Mouse (Mus musculus): ENCODE data around the gene Maneal.
A peak's percentile ranks its signal among the peaks of the same experiment; 100 is the strongest.

Gene Maneal

DNA sequence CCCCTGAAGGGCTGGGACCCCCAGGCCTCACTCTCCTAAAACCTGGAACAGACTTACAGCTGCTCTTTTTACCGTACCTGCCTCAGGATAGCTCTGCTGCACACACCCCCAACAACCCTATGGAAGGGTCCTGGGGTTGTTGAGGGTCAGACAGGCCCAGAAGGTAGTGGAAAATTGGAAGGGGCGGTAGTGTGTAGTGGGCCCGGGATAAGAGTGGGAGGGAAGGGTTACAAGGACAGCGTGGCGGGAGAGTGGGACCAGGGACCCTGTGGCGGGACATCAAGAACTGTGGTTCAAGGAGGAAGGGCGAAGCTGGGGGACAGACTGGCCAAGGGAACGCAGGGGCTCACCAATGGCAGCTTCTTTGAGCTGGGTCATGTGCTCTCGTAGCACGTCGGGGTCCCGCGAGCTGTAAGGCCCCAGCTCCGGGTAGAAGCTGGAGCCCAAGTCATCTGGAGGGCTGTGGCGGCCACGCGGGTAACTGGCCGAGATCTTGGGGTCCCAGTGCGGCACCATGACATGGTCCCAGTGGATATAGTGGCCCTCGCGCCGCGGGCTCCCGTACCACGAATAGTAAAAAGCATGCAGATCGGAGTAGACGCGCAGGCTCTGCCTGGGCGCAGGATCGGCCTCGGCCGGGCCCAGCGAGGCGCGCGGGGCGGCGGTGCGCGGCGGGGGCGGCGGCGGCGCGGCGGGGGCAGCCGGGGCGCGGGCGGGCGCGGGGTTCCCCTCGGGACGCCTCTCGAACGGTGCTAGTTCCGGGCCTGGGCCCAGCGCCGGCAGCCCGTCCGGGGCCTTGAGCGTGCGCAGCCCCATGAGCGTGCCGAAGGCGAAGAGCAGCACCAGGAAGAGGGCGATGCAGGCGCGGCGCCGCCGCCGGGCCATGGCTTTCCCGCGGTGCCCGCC is at the start of gene Maneal:
TSS of gene Maneal (minus strand) at position 889 of the 906 bp plus-strand sequence.
- no peak for DNase-seq (ENCODE audit: low read depth)

DNA sequence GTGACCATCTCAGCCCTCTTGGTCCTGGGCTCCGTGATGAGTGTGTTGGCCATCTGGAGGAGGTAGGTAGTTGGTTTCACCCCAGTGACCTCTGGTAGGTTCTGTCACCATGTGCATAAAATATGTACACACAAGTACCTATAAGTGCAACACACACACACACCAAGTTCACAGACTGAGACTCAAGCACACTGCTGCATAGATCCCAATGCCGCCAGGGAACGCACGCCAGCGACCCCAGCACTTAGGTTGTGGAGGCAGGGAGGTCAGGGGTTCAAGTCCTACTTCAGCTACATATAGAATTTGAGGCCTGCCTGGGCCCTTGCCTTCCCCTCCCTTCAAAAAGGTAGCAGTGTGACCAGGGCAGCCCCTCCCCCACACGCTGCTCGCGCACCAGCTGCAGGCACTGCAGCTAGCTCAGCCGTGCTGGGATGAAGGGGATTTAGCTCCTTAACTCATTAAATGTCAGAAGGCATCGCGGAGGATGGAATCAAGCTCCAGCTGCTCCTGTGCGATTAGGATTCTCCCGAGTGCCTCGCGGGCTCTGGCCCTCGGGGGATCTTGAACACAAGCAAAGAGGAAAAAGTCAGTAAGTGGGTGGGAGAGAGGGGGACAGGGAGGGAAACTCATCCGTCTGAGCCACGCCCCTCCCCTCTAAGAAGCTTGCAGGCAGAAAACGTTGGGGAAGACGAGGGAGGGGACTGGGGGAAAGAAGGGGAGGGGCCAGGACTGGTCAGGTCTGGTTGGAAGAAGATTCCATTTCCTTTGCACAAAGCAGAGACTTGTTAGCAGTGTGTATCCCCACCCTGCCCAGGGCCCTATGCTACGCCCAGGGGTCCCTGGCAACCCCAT is 44.2 kb upstream of the Maneal start:
- DNase-seq (ENCODE audit: low read depth): no peak

DNA sequence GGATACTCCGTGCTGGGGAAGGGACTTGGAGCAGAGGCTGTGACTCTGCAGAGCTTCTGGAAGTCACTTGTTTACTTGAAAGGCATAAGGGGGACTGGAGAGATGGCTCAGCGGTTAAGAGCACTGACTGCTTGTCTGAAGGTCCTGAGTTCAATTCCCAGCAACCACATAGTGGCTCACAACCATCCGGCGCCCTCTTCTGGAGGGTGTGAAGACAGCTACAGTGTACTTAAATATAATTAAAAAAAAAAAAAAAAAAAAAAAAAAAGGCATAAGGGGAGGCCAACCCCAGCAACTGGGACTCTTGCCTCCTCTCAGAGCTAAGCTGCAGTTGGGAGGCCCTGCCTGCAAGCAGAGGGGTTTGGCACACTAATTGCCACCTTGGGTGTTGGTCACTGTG is 43.4 kb upstream of the Maneal start:
- DNase-seq (ENCODE audit: low read depth): peak; percentile 15

DNA sequence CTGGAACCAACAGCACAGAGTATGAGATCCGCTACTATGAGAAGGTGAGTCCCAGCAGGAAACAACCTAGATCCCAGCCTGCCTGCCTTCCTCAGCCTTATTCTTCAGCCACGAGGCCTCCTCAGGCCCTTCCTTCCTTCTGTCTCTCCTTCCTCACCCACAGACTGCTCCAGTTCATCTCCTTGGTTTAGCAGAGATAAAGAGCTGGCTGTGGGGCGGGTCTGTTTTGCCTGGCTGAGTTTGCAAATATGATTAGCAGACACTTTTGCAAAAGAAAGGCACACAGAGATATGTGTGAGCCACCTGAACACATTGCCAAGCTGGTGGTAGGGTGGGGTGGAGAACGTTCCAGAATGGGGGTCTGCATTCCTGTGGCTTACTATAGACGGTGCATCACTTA is 37.9 kb upstream of the Maneal start:
- no peak for DNase-seq (ENCODE audit: low read depth)

DNA sequence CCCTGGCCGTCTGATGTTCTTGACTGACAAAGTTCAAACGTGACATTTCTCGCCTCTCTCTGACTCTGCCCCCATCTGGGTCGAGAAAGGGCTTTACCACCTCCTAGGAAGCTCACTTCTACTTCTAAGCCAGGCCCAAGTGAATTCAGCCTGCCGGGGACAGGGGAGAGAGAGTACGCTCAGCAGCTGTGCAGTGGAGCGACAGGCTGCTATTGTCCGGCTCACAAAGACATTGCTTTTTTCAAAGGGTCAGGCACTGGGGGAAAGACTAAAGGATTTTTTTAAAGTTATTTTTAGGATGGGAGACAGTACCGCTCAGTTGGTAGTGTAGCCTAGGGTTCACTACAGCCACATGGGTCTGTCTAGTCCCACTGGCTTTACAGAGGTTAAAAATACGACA is 36.5 kb upstream of the Maneal start:
- DNase-seq (ENCODE audit: low read depth): no peak

DNA sequence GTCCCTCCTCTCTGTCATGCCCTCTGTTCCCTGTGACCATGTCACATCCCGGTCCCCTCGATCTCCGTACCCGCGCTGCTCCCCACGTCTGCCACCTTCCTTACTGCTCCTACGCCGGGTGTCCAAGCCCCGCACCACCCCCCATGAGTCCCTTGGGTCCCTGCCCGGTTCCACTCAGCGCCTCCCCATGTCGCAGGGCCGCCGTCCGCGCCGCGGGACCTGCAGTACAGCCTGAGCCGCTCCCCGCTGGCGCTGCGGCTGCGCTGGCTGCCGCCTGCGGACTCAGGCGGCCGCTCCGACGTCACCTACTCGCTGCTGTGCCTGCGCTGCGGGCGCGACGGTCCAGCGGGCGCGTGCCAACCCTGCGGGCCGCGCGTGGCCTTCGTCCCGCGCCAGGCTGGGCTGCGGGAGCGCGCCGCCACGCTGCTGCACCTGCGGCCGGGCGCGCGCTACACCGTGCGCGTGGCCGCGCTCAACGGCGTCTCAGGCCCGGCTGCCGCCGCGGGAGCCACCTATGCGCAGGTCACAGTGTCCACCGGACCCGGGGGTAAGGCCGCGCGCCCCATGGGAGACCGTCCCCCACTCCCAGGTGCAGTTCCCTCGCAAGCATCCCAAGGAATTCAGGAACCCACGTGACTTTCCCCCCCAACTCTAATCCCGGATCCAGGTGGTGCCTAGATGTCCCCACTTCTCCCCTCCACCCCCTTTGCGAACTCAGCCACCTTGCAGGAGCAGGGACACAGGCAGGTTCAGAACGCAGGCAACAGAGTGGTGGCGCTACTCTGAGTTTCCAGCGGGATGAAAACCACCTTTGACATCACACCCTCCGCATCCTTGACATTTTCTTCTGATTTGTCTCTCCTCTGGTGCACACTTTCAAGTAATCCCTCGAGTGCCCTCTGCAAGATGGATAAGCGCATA is 32.8 kb upstream of the Maneal start:
- no peak for DNase-seq (ENCODE audit: low read depth)

DNA sequence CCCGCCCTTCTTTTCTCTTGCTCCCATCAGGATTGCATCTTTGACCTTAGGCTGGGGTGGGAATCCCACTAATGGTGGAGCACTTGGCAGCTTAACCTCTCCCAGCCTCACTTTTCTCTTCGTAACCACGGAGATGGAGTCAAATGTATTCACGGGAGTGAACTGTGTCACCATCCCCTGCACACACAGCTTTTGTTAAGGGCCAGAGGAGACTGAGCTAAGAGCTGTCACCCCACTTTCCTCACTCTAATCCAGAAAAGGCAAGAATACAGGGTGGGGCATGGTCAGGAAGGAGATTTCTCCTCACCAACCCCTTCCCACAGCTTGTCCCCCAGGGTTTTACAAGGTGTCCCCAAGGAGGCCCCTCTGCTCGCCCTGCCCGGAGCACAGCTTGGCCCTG is 31.8 kb upstream of the Maneal start:
- no peak for DNase-seq (ENCODE audit: low read depth)

DNA sequence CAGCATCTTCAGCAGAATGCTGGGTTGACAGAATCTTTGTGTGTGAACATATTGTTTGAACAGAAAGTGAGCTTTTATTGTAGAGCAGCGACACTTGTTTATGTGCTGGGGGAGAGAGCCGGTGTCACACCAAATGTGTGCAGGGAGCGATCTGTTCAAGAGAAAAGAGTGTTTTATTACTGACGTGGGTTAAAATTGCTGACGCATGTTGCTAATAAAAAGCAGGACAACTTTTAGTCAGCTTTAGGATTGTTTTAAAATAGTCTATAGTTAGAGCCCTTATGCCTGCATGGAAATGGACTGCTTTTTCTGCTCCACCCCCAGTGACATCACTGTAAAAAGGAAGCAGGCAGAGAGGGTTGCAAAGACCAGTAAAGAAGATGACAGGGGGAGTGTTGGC is 28.9 kb upstream of the Maneal start:
- DNase-seq (ENCODE audit: low read depth): no peak

DNA sequence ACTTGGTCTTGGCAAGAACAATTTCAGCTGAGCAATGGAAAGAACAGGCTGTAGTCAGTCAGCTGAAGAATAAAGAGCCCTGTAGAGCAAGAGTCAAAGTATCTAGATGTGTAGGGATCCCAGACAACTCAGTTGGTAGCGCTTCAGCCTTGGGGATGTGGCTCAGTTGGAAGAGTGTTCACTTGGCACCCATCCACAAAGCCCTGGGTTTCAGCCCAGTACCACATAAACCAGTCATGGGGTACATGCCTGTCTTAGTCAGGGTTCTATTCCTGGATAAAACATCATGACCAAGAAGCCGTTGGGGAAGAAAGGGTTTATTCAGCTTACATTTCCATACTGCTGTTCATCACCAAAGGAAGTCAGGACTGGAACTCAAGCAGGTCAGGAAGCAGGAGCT is 28.0 kb upstream of the Maneal start:
- DNase-seq (ENCODE audit: low read depth): no peak

DNA sequence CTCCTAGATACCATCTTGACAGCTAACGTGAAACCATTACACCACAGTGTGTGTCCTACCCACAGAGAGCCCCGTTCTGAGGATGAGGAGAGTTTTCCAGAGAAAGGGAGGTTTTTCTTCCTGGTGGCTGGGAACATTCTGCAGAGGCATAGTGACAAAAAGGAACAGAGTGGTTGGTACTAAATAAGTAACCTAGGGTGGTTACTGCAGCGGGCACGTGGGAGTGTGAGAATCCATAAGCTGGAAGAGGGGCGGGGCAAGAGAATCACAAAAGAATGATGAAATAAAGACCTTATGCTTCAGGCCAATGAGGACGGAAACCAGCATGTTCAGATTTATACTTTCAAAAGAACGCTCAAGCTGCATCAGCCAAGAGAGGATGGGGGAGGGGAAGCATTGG is 26.7 kb upstream of the Maneal start:
- no peak for DNase-seq (ENCODE audit: low read depth)

DNA sequence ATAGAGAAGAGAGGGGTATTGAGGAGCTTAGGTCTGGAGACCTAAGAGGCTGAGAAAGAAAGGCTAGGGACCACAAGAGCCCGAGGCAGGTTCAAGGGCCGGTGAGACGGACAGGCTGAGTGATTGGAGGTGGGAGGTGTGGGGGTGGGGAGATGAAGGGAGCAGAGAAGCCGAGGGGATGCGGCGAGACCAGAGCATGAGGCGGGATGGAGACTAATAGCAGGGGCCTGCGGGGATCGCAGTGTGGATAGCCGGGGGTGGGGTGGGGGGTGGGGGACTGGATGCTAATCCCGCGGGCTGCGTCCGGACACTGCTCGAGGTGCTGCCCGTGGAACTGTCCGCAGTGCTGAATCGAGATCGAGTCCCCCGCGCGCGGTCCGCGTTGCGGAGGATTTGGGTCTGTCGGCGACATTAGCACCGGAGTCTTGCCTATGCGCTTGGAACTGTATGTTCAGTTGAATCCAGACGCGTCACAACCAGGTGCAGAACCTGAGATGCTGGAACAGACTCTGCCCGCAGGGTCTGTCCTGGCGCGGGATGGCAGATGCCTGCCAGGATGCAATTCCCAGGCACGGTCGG is 20.3 kb upstream of the Maneal start:
- no peak for DNase-seq (ENCODE audit: low read depth)

DNA sequence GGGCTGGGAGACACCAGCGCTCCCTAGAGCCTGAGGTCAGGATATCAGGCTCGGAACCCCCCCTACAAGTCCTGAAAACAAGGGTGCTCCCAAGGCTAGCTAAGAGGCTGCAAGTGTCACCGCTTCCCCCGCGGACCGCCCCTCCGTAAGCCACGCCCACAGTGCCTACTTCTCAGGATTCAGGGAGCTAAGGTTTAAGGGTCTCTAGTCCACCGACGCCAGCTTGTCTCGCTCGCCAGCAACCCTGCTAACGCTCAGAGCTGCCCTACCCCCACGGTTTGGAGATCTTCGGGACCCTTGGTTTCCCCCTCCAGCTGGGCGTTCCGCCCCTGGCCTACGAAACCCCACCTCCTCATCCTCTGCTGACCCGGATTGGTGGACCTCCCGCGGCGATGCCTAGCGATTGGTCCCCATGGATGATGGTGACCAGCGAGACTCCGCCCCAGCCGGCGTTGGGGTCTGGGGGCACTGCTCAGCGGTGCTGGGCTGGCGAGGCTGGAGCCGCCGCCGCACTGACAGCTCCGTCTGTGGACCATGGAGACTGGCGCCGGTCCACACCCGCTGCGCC is 19.5 kb upstream of the Maneal start:
- DNase-seq (ENCODE audit: low read depth): no peak

DNA sequence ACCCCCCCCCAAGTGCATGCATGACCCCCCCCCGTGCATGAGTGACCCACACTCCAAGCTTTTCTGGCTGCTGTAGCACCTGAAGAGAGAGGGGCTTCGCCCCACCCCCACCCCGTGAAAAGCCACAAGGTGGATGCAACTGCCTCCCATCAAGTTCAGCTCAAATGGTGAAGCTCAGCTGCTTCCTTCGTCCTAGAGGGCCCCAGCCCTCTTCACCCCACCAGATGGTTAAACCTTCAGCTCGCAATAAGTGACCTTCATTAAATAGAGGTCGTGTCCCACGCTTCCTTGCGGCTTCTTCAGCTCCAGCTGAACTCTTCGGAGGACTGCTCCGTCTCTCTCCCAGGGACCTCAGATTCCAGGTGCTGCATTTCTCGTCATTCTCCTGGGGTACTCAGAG is 18.6 kb upstream of the Maneal start, which contains the start of gene Epha10:
TSS of gene Epha10 (plus strand) at position 301 of the 400 bp plus-strand sequence.
- DNase-seq (ENCODE audit: low read depth): no peak

DNA sequence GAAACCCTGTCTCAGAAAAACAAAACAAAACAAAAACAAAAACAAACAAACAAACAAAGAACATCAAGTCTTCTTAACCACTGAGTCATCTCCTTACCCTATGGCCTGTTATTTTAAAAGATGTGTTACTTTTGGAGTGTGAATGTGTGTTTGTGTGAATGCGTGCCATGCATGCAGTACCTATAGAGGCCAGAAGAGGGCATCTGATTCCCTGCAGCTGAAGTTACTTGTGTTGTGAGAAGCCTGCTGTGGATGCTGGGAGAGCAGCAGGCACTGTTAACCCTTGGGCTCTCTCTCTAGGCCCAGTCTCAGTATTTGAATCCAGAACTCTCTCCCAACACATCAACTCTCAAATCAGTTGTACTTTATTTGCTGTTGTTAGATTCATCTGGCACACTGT is 10.7 kb upstream of the Maneal start:
- no peak for DNase-seq (ENCODE audit: low read depth)

DNA sequence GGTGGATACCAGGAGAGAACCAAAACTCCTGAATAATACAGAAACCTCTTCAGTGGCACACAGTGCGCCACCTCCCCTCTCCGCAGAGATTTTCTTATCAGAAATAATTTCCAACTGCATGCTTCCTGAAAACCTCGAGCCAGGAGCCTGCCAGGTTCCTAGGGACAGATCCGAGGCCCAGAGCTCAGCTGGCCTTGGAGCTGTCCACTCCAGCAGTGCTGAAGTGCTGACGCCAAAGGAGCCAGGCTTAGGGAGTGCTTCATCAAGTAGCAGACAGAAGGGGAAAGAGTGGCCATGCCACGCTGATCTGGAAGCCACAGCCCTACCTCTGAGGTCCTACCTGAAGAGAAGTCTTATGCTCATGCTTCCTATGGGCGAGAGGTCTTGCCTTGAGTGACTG is 1.5 kb downstream of the Maneal start:
- peak; percentile 42 for DNase-seq (ENCODE audit: low read depth)

DNA sequence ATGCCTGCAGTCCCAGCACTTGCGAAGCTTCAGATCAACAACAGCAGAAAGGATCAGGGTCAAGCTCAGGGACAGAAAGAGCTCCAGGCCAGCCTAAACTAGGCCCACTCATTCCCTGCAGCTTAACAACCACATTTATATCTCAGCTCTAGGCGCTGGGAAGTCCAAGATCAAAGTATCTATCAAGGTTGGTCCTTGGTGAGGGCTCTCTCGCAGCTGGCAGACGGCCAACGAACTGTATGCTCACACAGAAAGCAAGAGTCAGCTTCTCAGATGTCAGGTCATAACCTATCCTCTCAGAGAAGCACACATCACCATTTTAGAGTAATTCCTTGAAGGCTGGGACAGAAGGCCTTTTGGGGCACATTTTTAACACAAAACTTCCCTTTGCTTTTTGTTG is 3.6 kb downstream of the Maneal start:
- DNase-seq (ENCODE audit: low read depth): no peak

DNA sequence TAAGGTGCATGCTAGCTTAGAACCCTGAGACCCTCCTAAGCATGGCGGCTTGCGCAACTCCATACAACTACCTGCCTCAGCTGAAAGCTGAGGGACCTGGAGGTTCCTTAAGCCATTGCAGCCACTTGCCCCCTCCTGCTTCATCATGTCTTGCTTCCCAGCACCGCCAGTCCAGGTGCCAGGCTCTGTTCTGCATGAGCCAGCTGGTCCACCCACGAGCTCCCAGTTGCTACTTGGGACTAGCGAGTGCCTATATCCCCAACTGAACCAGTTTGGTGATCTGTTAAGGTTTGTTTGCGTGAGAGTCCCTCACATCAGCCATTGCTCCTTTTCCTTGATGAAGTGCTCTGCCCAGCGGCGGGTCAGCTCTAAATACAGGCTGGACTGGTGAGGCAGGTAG is 5.7 kb downstream of the Maneal start:
- no peak for DNase-seq (ENCODE audit: low read depth)

DNA sequence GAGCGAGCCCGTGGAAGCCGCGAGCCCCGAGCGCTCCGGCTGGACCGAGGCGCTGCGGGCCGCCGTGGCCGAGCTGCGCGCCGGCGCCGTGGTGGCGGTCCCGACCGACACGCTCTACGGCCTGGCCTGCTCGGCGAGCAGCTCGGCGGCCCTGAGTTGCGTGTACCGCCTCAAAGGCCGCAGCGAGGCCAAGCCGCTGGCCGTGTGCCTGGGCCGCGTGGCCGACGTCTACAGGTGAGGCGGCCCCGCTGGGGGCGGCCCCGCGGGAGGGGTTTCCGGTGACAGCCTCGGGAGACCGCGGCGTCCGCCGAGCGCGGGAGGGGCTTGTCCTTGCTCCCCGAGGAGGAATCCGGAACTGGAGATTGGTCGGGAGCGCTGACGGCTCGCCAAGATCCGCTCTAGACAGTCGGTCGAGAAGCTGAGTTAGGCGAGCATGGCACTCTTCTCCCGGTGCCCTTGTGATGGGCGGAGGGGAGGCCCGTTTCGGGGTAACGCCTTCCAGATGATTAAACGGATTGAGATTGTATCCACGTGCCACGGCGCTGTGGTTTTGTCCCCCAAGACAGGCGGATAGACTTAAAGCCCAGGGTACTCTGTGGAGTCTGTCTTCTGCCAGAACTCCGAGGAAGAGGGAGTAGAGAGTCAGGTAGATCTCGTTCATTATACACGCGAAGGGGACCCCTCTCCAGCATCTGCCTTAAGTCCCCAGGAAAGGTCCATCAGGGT is 10.9 kb downstream of the Maneal start, which contains the start of gene 1110065P20Rik:
TSS of gene 1110065P20Rik (minus strand) at position 264 of the 726 bp plus-strand sequence.
- DNase-seq (ENCODE audit: low read depth): peak; percentile 79

DNA sequence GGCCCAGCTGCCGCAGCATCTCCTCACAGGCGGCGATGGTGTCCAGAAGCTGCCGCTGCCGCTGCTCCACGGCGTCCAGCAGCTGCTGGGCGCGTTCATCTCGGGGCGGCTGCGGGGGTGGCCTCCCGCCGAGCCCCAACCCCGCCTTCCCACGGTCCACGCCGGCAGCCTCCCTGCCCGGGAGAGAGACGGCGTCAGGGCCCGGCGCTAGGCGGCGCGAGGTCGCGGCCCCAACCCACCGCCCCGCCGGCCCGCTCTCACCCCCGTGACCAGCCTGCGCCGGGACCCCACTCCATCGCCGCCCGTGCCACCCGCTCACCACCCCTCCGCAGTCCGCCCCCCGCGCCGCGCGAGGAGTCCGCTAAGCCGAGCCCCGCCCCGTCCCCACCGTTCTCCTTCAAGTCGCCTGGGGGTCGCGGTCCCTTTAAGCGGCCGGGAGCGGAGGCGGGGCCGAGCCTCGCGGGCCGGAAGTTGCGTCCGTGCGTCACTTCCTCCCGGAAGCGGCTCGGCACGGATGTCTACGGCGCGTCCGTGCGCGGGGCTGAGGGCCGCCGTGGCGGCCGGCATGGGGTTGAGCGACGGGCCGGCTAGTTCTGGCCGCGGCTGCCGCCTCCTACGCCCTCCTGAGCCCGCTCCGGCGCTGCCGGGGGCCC is 11.6 kb downstream of the Maneal start, which contains the start of gene Yrdc:
TSS of gene Yrdc (plus strand) at position 419 of the 653 bp plus-strand sequence.
- peak; percentile 94 for DNase-seq (ENCODE audit: low read depth)

All from naive thymus-derived CD4-positive, alpha-beta T cell, adult 2 months (primary cell).